ENCODE assay signal across 8 mouse cellular contexts in genomic region chr6:142757976-142758375, GRCm38 (mm10). TPM values are rescaled to one million over a fixed set of nuclear protein-coding genes. Genes with fewer than 3 reads are reported as not detected.
DNase-seq lines count a peak whose midpoint lies in the region; ATAC-seq and TF ChIP-seq lines count a peak whose summit lies in the region.

No protein-coding gene starts in this region.

- intact Hi-C loops in heart, adult 2 months (cut with DNase I) = loop anchor here (2.0 to 5.0 kb wide), 2 partner anchors 375 to 411 kb away; partner anchors contain the start of gene Pyroxd1
- intact Hi-C loops in heart, postnatal 36 days (cut with DNase I) = loop anchor here (5.0 kb wide), 2 partner anchors 371 to 411 kb away; partner anchors contain the start of genes Golt1b, Pyroxd1 and Recql

- H3K4me3 ChIP-seq in heart, adult 2 months = peak overlapping the region; percentile 91
- H3K4me3 ChIP-seq in spleen, adult 2 months (ENCODE audit: extremely low read depth, insufficient read depth, insufficient read length) = peak overlapping the region; percentile 36; the same call in 1 of the 2 replicates
- peak overlapping the region; percentile 80 to 87 for H3K4me3 ChIP-seq in liver, embryonic 14.5 days (ENCODE audit: insufficient read depth in 1 of 2, low read depth in 2 of 2, low read length in 2 of 2)

- ATAC-seq in liver, embryonic 14.5 days (ENCODE audit: insufficient read depth) = no peak

- peaks cover 2% of the 10 kb centered on the region for H3K79me2 ChIP-seq in heart, adult 2 months (replicated peaks; ENCODE audit: control insufficient read depth, insufficient read depth, low read length)

- H3K27ac ChIP-seq in heart, adult 2 months = peak overlapping the region; percentile 81
- no peak overlapping the region for H3K27ac ChIP-seq in spleen, adult 2 months (ENCODE audit: insufficient read depth, low read length)
- H3K27ac ChIP-seq in liver, embryonic 14.5 days = peak overlapping the region; percentile 86

- H3K9ac ChIP-seq in heart, adult 2 months (ENCODE audit: low read depth, low read length) = no peak overlapping the region
- H3K9ac ChIP-seq in liver, embryonic 14.5 days (replicated peaks) = peak overlapping the region; percentile 86

- WGBS in heart, adult 2 months = 48% methylated on average over 6 of the region's 6 CpGs
- 65% methylated on average over 6 of the region's 6 CpGs for WGBS in spleen, adult 2 months
- WGBS in liver, embryonic 14.5 days (ENCODE audit: insufficient replicate concordance) = 48% methylated on average over 6 of the region's 6 CpGs

- H3K36me3 ChIP-seq in heart, adult 2 months (ENCODE audit: control insufficient read depth, insufficient read depth, low read length) = no peaks in the 10 kb centered on the region; the same call in 1 of the 2 replicates
- H3K36me3 ChIP-seq in spleen, adult 2 months (ENCODE audit: control insufficient read depth, insufficient read depth, low read length) = no peaks in the 10 kb centered on the region
- H3K36me3 ChIP-seq in liver, embryonic 14.5 days (replicated peaks; ENCODE audit: control insufficient read depth, insufficient read depth, low read depth) = peaks cover 40% of the 10 kb centered on the region

- no peaks in the 10 kb centered on the region for H3K27me3 ChIP-seq in heart, adult 2 months (ENCODE audit: control insufficient read depth, insufficient read depth, low read length)
- H3K27me3 ChIP-seq in spleen, adult 2 months (ENCODE audit: control insufficient read depth, insufficient read depth, low read length) = no peaks in the 10 kb centered on the region
- no peaks in the 10 kb centered on the region for H3K27me3 ChIP-seq in liver, embryonic 14.5 days (ENCODE audit: control insufficient read depth, insufficient read depth, low read length)

- no peak for TF ChIP-seq CTCF in heart, adult 2 months (IDR thresholded peaks at IDR 0.05)
- TF ChIP-seq CTCF in spleen, adult 2 months (IDR thresholded peaks at IDR 0.05; ENCODE audit: extremely low read depth, insufficient read depth, insufficient read length, insufficient replicate concordance) = no peak
- no peak for TF ChIP-seq CTCF in liver, embryonic 14.5 days (IDR thresholded peaks at IDR 0.05; ENCODE audit: low read depth)

- no peak for TF ChIP-seq POLR2A in heart, adult 2 months (IDR thresholded peaks at IDR 0.05; ENCODE audit: insufficient read depth, low read depth, low read length)
- TF ChIP-seq POLR2A in spleen, adult 2 months (IDR thresholded peaks at IDR 0.05; ENCODE audit: low read depth, low read length) = no peak

- peaks cover 2% of the 10 kb centered on the region for H3K4me1 ChIP-seq in heart, adult 2 months (ENCODE audit: control insufficient read depth, insufficient read depth, low read length)
- H3K4me1 ChIP-seq in spleen, adult 2 months (ENCODE audit: control insufficient read depth, insufficient read depth, insufficient read length) = peaks cover 10% of the 10 kb centered on the region; the same call in 1 of the 2 replicates
- peaks cover 11 to 25% of the 10 kb centered on the region in 2 experiments for H3K4me1 ChIP-seq in liver, embryonic 14.5 days (replicated peaks; ENCODE audit: control insufficient read depth in 2 of 2, insufficient read depth in 2 of 2, low read length in 1 of 2)

- TF ChIP-seq EP300 in heart, adult 2 months (IDR thresholded peaks at IDR 0.05; ENCODE audit: insufficient read depth, low read depth, low read length) = no peak
- no peak for TF ChIP-seq EP300 in liver, embryonic 14.5 days (IDR thresholded peaks at IDR 0.05; ENCODE audit: low read depth)

- H3K9me3 ChIP-seq in liver, embryonic 14.5 days (ENCODE audit: control insufficient read depth, low read length) = no peaks in the 10 kb centered on the region

- DNase-seq in heart, adult 2 months = no peak
- no peak for DNase-seq in heart, postnatal 36 days
- no peak for DNase-seq in spleen, adult 2 months (ENCODE audit: low read depth in 1 of 2, low spot score in 2 of 2)
- no peak for DNase-seq in spleen, postnatal 14 days (ENCODE audit: low spot score in 2 of 2)
- no peak for DNase-seq in liver, embryonic 14.5 days (ENCODE audit: low read depth in 3 of 3, low spot score in 3 of 3)
- DNase-seq in testis, postnatal 14 days (ENCODE audit: low spot score) = no peak
- no peak for DNase-seq in c-Kit-positive CD71-positive TER-119-positive erythroid progenitor cells, embryonic 14.5 days (ENCODE audit: low spot score)
- DNase-seq in kidney, adult 11 months = no peak

- H3K4me2 ChIP-seq in liver, embryonic 14.5 days (ENCODE audit: low read depth) = peak overlapping the region; percentile 70

RNA-seq across cellular contexts. Expression of gene Cmas, which starts 1.5 kb away (rescaled TPM):
- total RNA-seq in heart, adult 2 months (2021) = 10 to 100 TPM; 35.0 to 35.9 TPM
- polyA plus RNA-seq in heart, adult 2 months (2012; rRNA removed) = 11.7 and 18.5 TPM in 2 replicates
- 10 to 100 TPM; 31.9 to 36.0 TPM for total RNA-seq in heart, postnatal 36 days (2021)
- polyA plus RNA-seq in spleen, adult 2 months (2012; rRNA removed) = 34.3 and 34.5 TPM in 2 replicates
- polyA plus RNA-seq in liver, embryonic 14.5 days (2012; rRNA removed) = 43.3 and 80.7 TPM in 2 replicates
- polyA plus RNA-seq in liver, embryonic 14.5 days (2014; fragmentation: Nextera tagmentation; extraction: Ambion mirVana) = 176 and 181 TPM in 2 replicates

RNA-seq across cellular contexts. Expression of gene Sult6b2, which starts 46.3 kb away (rescaled TPM):
- not detected for total RNA-seq in heart, adult 2 months (2021)
- polyA plus RNA-seq in heart, adult 2 months (2012; rRNA removed) = 0.12 TPM in 2 replicates
- total RNA-seq in heart, postnatal 36 days (2021) = under 1 TPM in 1 of 2 experiments, not detected in 1; 0.28 TPM
- not detected in 2 replicates for polyA plus RNA-seq in spleen, adult 2 months (2012; rRNA removed)
- not detected in 2 replicates for polyA plus RNA-seq in liver, embryonic 14.5 days (2012; rRNA removed)
- polyA plus RNA-seq in liver, embryonic 14.5 days (2014; fragmentation: Nextera tagmentation; extraction: Ambion mirVana) = not detected in 2 replicates

RNA-seq across cellular contexts. Expression of gene Abcc9, which starts 55.9 kb away (rescaled TPM):
- 100 to 1,000 TPM; 227 to 235 TPM for total RNA-seq in heart, adult 2 months (2021)
- 57.8 and 100 TPM in 2 replicates for polyA plus RNA-seq in heart, adult 2 months (2012; rRNA removed)
- total RNA-seq in heart, postnatal 36 days (2021) = 100 to 1,000 TPM; 238 to 242 TPM
- polyA plus RNA-seq in spleen, adult 2 months (2012; rRNA removed) = 1.8 and 2.0 TPM in 2 replicates
- 1.6 and 2.0 TPM in 2 replicates for polyA plus RNA-seq in liver, embryonic 14.5 days (2012; rRNA removed)
- polyA plus RNA-seq in liver, embryonic 14.5 days (2014; fragmentation: Nextera tagmentation; extraction: Ambion mirVana) = 1.0 and 1.3 TPM in 2 replicates

Comparison
In these comparisons a context has a peak if more than half of its experiments do, and no peak if none do; other contexts are left out.
1. H3K4me3 ChIP-seq: peak in every context shown above with its lines; median percentile 91 in heart, adult 2 months; 84 in liver, embryonic 14.5 days; 36 in spleen, adult 2 months.
2. RNA of gene Abcc9, which starts 55.9 kb away (polyA plus RNA-seq): 57.8 to 100 TPM in heart, adult 2 months; 1.0 to 2.0 TPM in liver, embryonic 14.5 days and 1.8 to 2.0 TPM in spleen, adult 2 months; every median in the first group is over 10 times any median in the second.